Mouse (Mus musculus) testis, postnatal 10 days (tissue): Measurements from ENCODE around the gene C3ar1.

Experiments used
- DNase-seq: peaks from one replicate; pipeline ENCODE4 v3.0.0; 2021; ENCODE audit warnings: low spot score

The C3ar1 gene

GRCm38 (mm10) chr6:122825923-122826742 is 29.8 kb downstream of the C3ar1 start:
- DNase-seq, result peak; percentile 79

DNA sequence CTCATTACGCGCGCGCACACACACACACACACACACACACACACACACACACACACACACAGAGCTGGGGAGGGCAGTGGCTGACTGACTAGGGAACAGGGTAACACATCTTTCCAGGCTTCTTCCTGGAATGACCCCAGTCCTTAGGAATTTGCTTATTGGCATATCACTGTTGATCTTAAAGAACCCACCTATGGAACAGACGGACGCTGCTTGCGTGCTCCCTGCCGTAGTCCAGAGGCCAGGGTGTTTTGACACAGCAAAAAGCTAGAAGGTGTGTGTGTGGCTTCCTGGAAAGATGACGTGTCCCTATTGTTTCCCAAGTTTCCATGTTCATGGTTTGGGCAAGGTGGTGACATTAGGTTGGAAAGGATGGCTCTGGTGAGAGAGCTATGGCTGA is 30.8 kb downstream of the C3ar1 start:
- no peak for DNase-seq

- no peak for DNase-seq
Observed at GRCm38 (mm10) chr6:122824086-122824485, 31.9 kb downstream of the C3ar1 start.

- no peak for DNase-seq
Observed at GRCm38 (mm10) chr6:122821822-122822221, 34.1 kb downstream of the C3ar1 start.

- no peak for DNase-seq
Observed at GRCm38 (mm10) chr6:122820799-122821650, 34.9 kb downstream of the C3ar1 start.

GRCm38 (mm10) chr6:122820071-122820798 is 35.7 kb downstream of the C3ar1 start:
- peak; percentile 64 for DNase-seq

GRCm38 (mm10) chr6:122819306-122820070 is 36.5 kb downstream of the C3ar1 start, which contains the start of gene Foxj2:
Gene Foxj2, plus strand, starts transcription at chr6:122819914.
- peak; percentile 86 for DNase-seq

- no peak for DNase-seq
Observed at GRCm38 (mm10) chr6:122813640-122814039, 42.3 kb downstream of the C3ar1 start.

DNA sequence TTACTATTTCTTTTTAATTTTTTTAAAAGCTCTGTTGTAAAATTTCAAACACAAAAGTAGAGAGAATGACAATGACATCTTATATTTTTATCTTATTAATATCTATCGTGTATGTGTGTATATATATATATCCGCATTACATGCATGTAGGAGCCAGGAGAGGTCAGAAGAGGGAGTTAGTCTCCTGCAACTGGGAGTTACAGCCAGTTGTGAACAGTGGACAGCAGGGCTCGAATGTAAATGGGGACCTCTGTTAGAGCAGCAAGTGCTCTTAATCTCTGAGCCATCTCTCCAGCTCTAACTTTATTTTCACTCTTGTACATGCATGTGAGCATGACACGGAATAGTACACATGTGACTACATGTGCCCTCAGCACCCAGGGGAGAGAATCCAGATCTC is 43.2 kb downstream of the C3ar1 start:
- DNase-seq, result no peak

DNA sequence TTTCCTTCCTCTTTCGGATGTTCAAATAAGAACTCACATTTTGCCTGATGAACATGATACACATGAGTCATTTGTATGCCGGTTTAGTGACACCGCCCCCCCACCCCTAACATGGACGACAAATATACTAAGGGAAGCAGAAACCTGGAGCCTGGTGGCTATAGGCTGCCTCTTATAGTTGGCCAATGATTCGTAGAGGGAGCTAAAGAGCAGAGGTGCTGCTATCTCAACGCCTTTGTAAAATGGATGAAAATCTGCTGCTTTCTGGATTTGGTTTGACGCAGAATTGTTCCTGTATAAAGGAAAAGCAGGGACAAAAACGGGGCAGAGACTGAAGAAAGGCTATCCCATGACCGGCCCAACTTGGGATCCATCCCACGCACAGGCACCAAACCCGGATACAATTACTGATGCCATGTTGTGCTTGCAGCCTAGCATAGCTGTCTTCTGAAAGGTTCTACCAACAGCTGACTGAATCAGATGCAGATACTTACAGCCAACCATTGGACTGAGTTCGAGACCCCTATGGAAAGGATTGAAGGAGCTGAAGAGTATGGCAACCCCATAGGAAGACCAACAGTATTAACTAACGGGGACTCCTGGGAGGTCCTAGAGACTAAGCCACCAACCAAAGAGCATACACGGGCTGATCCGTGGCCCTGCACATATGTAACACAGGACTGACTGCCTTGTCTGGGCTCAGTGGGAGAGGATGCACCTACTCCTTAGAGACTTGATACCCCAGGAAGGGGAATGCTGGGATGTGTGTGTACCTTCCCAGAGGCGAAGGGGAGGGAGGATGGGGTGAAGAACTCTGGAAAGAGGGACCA is 44.0 kb downstream of the C3ar1 start:
- no peak for DNase-seq

GRCm38 (mm10) chr6:122811280-122811652 is 44.7 kb downstream of the C3ar1 start:
- DNase-seq, result peak; percentile 96

DNA sequence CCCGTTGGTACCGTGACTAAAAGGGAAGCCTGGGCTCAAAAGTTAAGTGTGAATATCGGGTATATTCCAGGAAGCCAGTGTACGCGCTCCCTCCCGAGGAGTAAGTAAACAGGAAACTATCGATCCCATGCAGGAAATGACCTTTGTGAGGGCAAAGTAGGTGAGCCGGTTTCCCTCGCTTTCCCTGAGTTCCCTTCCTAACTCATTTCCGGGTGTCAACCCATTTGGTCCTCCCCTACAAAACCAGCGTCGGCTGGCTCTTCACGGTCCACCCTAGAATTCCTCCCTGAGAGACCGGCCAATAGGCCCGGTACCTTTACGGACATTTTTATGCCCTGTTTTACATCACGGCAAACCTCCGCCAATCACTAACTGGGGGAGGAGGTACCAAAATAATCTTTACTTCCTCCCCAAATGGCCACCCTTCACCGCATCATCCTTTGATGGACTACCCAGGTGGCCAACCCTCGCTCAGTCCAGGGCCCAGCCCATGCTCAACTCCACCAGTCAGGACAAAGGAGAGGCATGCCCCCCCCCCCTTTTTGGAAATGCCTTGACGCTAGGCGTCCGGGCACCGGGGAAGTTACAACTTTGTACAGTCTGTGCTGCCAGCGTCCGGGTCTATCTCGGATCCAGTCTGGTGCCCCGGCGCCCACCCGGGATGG is 45.2 kb downstream of the C3ar1 start:
- DNase-seq, result peak; percentile 96

DNA sequence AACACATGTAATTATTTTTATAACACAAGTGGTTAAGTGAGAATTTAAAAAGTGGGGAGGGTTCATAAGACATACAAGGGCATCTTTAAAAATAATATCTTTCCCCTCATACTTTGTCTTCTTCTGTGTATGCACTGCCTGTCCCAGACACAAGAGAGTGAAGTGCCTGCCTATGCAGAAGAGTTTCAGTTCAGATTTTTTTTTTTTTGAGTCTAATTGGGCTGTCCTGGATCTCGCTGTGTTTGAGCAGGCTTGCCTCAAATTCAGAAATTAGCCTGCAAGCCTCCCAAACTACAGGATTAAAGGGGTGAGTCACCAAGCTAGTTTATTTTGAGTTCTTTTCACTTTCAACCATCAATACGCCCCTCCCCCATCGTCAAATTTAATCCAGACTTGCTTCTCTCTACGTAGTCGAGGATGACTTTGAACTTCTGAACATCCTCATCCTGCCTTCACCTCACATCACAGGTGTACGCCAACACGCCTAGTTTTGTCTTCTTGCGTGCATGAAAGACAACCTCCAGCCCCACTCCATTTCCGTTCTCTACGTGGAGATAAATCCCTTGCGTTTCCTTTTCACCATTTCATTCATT is 45.8 kb downstream of the C3ar1 start:
- no peak for DNase-seq

DNA sequence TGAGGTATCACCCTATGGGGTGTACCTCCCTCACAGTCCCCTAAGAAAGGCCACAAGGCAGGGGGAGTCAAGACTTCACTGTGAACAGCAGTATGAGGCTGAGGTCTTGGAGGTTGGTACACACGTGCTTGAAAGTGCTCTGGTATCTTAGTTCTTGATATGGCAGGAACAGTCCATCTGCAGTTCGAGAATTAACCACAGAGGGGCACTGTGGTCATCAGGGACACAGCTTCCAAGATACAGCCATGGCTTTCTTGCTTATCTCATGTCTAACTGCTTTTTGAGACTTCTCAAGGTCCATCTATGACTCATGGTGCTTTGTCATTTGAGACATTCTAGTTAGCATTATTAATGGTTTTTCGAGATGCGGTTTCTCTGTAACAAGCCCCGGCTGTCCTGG is 51.5 kb downstream of the C3ar1 start:
- DNase-seq, result peak; percentile 91

GRCm38 (mm10) chr6:122801801-122802514 is 54.0 kb downstream of the C3ar1 start:
- peak; percentile 65 for DNase-seq

DNA sequence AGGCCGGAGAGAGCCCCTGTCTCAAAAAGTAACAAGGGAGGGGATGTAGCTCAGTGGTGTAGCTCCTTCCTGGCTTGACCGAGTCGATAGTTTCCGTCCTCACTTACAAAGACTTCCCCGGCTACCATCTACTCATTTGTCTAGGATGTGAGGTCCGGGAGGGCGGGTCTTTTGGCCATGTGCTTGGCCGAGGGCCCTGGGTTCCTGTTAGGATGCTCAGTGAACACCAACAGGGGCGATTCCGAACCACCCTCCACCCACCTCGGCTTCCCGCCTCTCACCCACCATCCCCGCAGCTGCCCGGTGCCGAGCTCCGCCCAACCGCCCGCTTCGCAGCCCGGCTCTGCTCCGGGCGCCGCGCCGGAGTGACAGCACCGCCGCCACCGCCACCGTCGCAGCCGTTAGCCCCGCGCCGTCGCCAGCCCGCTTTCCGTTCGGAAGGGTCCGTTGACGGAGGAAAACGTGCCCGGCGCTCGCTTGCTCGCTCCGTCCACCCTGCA is 54.6 kb downstream of the C3ar1 start, which contains the start of gene Slc2a3:
TSS of gene Slc2a3 (minus strand) at position 340 of the 500 bp plus-strand sequence.
- peak; percentile 76 for DNase-seq

GRCm38 (mm10) chr6:122800640-122801300 is 55.2 kb downstream of the C3ar1 start:
- no peak for DNase-seq
